Mouse (Mus musculus) small intestine, adult 2 months (tissue): Measurements from ENCODE around the gene Fank1.

Source experiments
- CTCF ChIP-seq: fragments of 200-500 bp; IDR thresholded peaks from 2 replicates; pipeline ENCODE4 v1.5.1; 2012; ENCODE audit warnings: low read depth, mild to moderate bottlenecking, control low read depth, inconsistent platforms, low read length, moderate library complexity, mixed read lengths; ENCODE audit not compliant: insufficient replicate concordance, insufficient read length; ENCODE audit errors: extremely low read depth
- POLR2A ChIP-seq: fragments of 200-500 bp; IDR thresholded peaks from 2 replicates; pipeline ENCODE4 v1.6.1; 2012; ENCODE audit warnings: low read depth, mild to moderate bottlenecking, control low read depth, inconsistent platforms, low read length, moderate library complexity

DNA sequence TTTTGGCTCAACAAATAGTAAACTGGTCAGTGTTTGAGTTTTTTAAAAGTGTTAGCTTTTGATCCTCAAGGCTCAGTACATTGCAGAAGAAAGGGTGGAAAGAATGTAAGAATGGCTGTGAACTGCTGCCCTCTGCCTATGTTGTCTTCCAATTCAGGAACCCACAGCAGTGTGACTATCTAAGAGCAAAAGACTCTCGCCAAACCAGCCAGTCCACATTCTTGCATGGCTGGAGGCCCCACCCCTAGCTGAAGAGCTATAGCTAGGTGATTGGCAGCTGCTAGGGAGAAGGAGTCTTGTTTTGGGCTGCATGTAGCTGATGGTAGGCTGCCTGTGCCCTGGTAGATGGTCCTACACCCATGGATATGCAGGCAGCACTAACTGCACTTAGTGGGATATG lies 70.5 kb downstream of the Fank1 start:
- no peak for TF ChIP-seq CTCF
- no peak for TF ChIP-seq POLR2A
